Mouse (Mus musculus) ES-E14 (cell line): Measurements from ENCODE around the gene Hist1h1a. TPM values are rescaled to one million over a fixed set of nuclear protein-coding genes. Genes with fewer than 3 reads are reported as not detected.
"Not testable (repeated sequence)": the region's sequence is repeated elsewhere in the genome, so short reads cannot be mapped to it uniquely, and the experiment has no call there.

Experiments
- DNase-seq: peaks from one replicate; pipeline ENCODE4 v3.0.0-alpha.2; 2013; ENCODE audit warnings: low read depth, low spot score
- H3K27ac ChIP-seq: 2 replicates; pipeline ENCODE4 v1.5.1; 2012; ENCODE audit warnings: low read depth, mild to moderate bottlenecking, low read length, moderate library complexity, mixed read lengths; ENCODE audit not compliant: poor library complexity, insufficient read depth, severe bottlenecking
- H3K36me3 ChIP-seq: 2 replicates; pipeline ENCODE4 v1.6.1; 2012; ENCODE audit warnings: mild to moderate bottlenecking, low read length, moderate library complexity, mixed read lengths; ENCODE audit not compliant: control insufficient read depth, poor library complexity, insufficient read depth, severe bottlenecking
- H3K4me1 ChIP-seq, 2 experiments: fragments of 150-350 bp in 1 of 2; sonication (generic) in 1 of 2; 2 replicates each; pipeline ENCODE4 v1.6.1; 2012; ENCODE audit warnings: low read length in 2 of 2, mild to moderate bottlenecking in 1 of 2, mixed read lengths in 1 of 2; ENCODE audit not compliant: control insufficient read depth in 2 of 2, insufficient read depth in 2 of 2, poor library complexity in 1 of 2
- H3K4me3 ChIP-seq, 2 experiments: fragments of 150-350 bp in 1 of 2; sonication (generic) in 1 of 2; 2 replicates each; pipeline ENCODE4 v1.5.1; 2012; ENCODE audit warnings: low read length in 2 of 2, low read depth in 1 of 2, mild to moderate bottlenecking in 1 of 2, mixed read lengths in 1 of 2; ENCODE audit not compliant: insufficient read depth in 1 of 2, poor library complexity in 1 of 2, severe bottlenecking in 1 of 2
- H3K9ac ChIP-seq: 2 replicates; pipeline ENCODE4 v1.6.1; 2012; ENCODE audit warnings: low read depth, mild to moderate bottlenecking, low read length, mixed read lengths; ENCODE audit not compliant: poor library complexity, insufficient read depth, severe bottlenecking
- H3K9me3 ChIP-seq: fragments of 150-350 bp; sonication (generic); 2 replicates; pipeline ENCODE4 v1.6.1; 2012; ENCODE audit warnings: low read depth, mild to moderate bottlenecking, low read length; ENCODE audit not compliant: control insufficient read depth, insufficient read depth
- CHD2 ChIP-seq: IDR thresholded peaks from 2 replicates; pipeline ENCODE4 v1.6.1; 2014; ENCODE audit warnings: mild to moderate bottlenecking, low read depth, low read length, inconsistent platforms
- HCFC1 ChIP-seq: IDR thresholded peaks from 2 replicates; pipeline ENCODE4 v1.6.1; 2012; ENCODE audit warnings: low read length, inconsistent platforms, borderline replicate concordance; ENCODE audit not compliant: insufficient read depth
- MAFK ChIP-seq: IDR thresholded peaks from 2 replicates; pipeline ENCODE4 v1.6.1; 2014; ENCODE audit warnings: mild to moderate bottlenecking, low read depth, low read length, inconsistent platforms; ENCODE audit not compliant: insufficient read depth
- ZC3H11A ChIP-seq: IDR thresholded peaks from 2 replicates; pipeline ENCODE4 v1.6.1; 2012; ENCODE audit warnings: low read depth, mild to moderate bottlenecking, inconsistent platforms, low read length, borderline replicate concordance
- ZNF384 ChIP-seq: IDR thresholded peaks from 2 replicates; pipeline ENCODE4 v1.6.1; 2012; ENCODE audit warnings: low read depth, low read length, inconsistent platforms
- in situ Hi-C, 2 experiments: fragments of 600-800 bp; cut with MboI; formaldehyde crosslinking; loops; one replicate each; pipeline ENCODE4 v1.15.1; 2025; ENCODE audit warnings: low sequenced_read_pairs in 2 of 2, inconsistent platforms in 1 of 2; ENCODE audit not compliant: unreplicated experiment in 2 of 2
- total RNA-seq: library from RNA; depleted of rRNA; stranded (reverse); fragments of 300-350 nt; gene quantifications from 2 replicates; pipeline ENCODE4 v1.2.3, GENCODE M21; 2012

Hist1h1a gene
- total RNA-seq, 1 experiment = 1,468 TPM

- H3K4me3 ChIP-seq = peak overlapping the region; percentile 3 to 53
- in situ Hi-C loops = loop anchor here in 1 of 2 experiments (10.0 kb wide), 2 partner anchors 192 to 1712 kb away; partner anchors contain the start of genes Hist1h1d, Hist1h2ah, Hist1h2bk and Hist1h4f
- H3K36me3 ChIP-seq = no peaks in the 10 kb centered on the region
- peak overlapping the region; percentile 85 for H3K9ac ChIP-seq
- TF ChIP-seq ZC3H11A (no peak), CHD2 (peak; percentile 47; the same call in 1 of the 2 replicates)
- no peaks in the 10 kb centered on the region for H3K9me3 ChIP-seq
- peak overlapping the region; percentile 96 for H3K27ac ChIP-seq
- DNase-seq = no peak
- peaks cover 0 to 2% of the 10 kb centered on the region in 2 experiments; a peak in 2 of 4 replicates for H3K4me1 ChIP-seq
Observed at GRCm38 (mm10) chr13:23747081-23747891, 16.2 kb upstream of the Hist1h1a start.

- in situ Hi-C loops = loop anchor here in 1 of 2 experiments (10.0 kb wide), 2 partner anchors 193 to 1713 kb away; partner anchors contain the start of genes Hist1h1d, Hist1h2ah, Hist1h2bk and Hist1h4f
- peak overlapping the region in 1 of 2 experiments; percentile 27; a peak in 1 of 4 replicates for H3K4me3 ChIP-seq
- no peak for DNase-seq
Observed at GRCm38 (mm10) chr13:23747892-23748288, 15.6 kb upstream of the Hist1h1a start.

DNA sequence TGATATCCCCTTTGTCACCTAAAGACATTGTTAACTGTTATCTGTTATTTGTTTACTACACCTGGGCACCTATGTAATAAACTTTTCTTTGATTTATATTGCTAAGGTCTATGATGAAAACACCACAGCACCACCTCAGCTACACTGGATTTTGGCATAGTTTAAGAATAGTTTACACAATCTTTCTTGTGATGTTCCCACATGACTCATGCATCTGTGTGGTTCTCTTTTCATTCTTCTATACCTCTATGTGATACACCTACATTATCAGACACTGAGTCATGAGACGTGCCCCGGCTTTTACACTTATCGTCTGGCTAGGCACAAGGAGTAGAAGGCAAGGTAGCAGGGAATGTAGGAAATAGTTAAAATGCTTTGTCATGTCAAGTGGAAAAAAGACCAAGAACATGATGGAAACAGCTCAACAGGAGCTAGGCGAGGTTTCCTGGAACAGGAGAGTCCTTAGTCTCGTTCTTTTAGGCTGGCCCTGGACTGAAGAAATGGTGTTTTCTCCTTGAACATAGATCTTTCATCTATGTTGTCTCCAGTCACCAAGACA, 13.8 kb upstream of the Hist1h1a start:
- in situ Hi-C loops = loop anchor here (10.0 to 25.0 kb wide), 3 partner anchors 195 to 1715 kb away; partner anchors contain the start of genes Hist1h2ah (in 2 of the 2), Hist1h2bk (in 2 of the 2), Hist1h1d (in 1 of the 2) and Hist1h2ag (in 1 of the 2)
- H3K36me3 ChIP-seq = no peaks in the 10 kb centered on the region
- no peak overlapping the region; the same call in 1 of the 2 replicates for H3K27ac ChIP-seq
- 0 out of 4 replicates have a peak, but pooled peaks cover 0 to 2% of the 10 kb centered on the region in 2 experiments for H3K4me1 ChIP-seq
- DNase-seq = no peak
- no peak for TF ChIP-seq CHD2
- TF ChIP-seq MAFK = no peak
- TF ChIP-seq ZNF384 = no peak
- TF ChIP-seq ZC3H11A = no peak
- TF ChIP-seq HCFC1 = no peak
- H3K9ac ChIP-seq = peak overlapping the region; percentile 32; the same call in 1 of the 2 replicates
- H3K9me3 ChIP-seq = no peaks in the 10 kb centered on the region
- H3K4me3 ChIP-seq = no peak overlapping the region

More at GRCm38 (mm10) chr13:23747892-23748288, 15.6 kb upstream of the Hist1h1a start:
- no peak for TF ChIP-seq MAFK
- TF ChIP-seq ZC3H11A = no peak
- TF ChIP-seq ZNF384 = no peak
- TF ChIP-seq HCFC1 = no peak
- TF ChIP-seq CHD2 = no peak
- Histone ChIP-seq H3K9me3 (no peaks in the 10 kb centered on the region), H3K4me1 (peaks cover 0 to 2% of the 10 kb centered on the region in 2 experiments; a peak in 2 of 4 replicates), H3K27ac (peak overlapping the region; percentile 96; the same call in 1 of the 2 replicates), H3K36me3 (no peaks in the 10 kb centered on the region), H3K9ac (peak overlapping the region; percentile 57; the same call in 1 of the 2 replicates)

GRCm38 (mm10) chr13:23750839-23751477, 12.5 kb upstream of the Hist1h1a start, which contains the start of gene Hist1h2ab:
Gene Hist1h2ab, plus strand, starts transcription at chr13:23751126.
- H3K9ac ChIP-seq = peak within 1 kb of the TSS; percentile 84
- TF ChIP-seq CHD2 = peak; percentile 80; the same call in 1 of the 2 replicates

More at GRCm38 (mm10) chr13:23750839-23751477, 12.5 kb upstream of the Hist1h1a start, which contains the start of gene Hist1h2ab:
- H3K36me3 ChIP-seq, H3K4me1 ChIP-seq, DNase-seq, H3K9me3 ChIP-seq: not testable (repeated sequence)
- in situ Hi-C loops = loop anchor here in 1 of 2 experiments (25.0 kb wide), 1 partner anchor 1714 kb away; the partner anchor contains the start of genes Hist1h2ag, Hist1h2ah, Hist1h2bj and Hist1h2bk
- Histone ChIP-seq H3K4me3 (peak within 1 kb of the TSS; percentile 63 to 67), H3K27ac (peak within 1 kb of the TSS; percentile 94)
